Mouse (Mus musculus): ENCODE results near the gene Inpp1.
"Not testable (repeated sequence)": the region's sequence is repeated elsewhere in the genome, so short reads cannot be mapped to it uniquely, and the experiment has no call there.

Gene Inpp1

DNA sequence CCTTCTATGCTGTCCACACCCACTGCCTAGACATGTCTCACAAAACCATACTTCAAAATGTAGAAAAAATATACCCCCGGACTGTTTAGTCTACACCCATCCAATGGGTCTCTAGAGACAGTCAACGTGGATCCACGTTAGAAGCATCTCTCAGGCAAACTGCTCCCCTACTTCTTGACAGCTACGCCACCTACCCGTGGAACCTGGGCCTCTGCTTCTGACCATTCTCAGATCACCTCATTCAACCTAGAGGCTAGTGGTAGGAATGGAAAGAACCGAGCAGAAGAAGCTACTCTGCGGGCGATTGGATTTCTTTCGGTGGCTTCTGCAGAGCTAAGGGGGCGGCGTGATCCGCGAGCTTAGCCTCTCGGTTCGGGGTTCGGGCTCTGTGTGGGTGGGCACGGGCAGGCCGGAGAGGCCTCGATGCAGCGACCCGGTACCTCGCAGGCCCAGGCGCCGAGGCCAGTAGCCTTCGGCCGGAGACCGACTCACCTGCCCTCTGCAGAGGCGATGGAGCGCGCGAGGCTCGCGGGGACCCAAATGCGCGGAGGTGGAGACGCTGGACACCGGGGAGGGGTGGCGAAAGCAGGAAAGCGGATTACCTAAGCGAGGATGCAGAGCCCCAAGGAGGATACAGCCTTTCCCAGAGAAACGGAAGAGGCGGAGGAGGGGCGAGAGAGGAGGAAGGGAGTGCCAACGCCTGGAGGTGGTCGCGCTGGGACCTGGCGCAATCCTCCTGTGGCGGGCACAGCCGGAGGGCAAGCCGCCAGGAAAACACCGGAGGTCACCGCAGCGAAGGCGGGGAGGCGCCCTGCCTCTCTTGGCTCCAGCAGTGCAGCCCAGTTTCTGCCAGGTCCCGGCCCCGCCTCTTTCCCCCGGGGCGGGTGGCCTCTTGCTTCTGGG is at the start of gene Inpp1:
TSS of gene Inpp1 (minus strand) at position 779 of the 903 bp plus-strand sequence.
- DNase-seq: peak; percentile 54 to 69

DNA sequence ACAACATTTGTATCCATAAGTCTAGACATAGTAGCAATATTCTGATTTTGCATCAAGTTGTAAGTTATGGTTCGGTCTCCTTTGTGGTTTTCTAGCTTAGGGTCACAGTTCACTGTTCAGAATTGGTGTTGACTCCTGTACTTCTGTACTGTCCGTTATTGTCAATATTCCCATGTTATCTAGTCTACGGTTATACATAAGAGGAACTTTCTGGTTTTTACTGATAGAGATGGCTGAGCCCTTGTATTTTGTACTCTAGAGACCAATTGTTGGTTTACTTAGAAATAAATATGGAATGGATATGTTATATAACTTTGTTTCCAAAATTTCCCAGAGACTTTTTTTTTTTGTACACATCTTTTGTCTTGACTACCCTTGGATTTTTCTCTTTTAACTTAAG is 48.5 kb upstream of the Inpp1 start:
- no peak for DNase-seq

DNA sequence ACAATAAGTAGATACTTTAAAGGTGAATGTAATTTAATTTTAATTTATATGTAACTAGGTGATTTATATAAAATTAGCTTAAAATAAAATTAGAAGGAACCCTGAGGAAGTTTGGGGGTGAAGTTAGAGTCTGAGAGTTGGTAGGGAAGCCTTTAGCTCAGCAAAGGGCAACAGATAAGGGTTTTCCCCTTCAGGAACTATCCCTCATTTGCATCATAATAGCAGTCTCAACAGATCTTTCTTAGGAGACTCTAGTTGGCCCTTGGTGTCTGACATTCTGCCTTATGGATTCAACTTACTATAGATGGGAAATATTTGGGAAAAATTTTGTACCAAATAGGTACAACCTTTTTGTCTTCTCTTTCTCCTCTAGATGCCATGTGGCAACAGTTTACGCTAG is 46.7 kb upstream of the Inpp1 start:
- no peak for DNase-seq

DNA sequence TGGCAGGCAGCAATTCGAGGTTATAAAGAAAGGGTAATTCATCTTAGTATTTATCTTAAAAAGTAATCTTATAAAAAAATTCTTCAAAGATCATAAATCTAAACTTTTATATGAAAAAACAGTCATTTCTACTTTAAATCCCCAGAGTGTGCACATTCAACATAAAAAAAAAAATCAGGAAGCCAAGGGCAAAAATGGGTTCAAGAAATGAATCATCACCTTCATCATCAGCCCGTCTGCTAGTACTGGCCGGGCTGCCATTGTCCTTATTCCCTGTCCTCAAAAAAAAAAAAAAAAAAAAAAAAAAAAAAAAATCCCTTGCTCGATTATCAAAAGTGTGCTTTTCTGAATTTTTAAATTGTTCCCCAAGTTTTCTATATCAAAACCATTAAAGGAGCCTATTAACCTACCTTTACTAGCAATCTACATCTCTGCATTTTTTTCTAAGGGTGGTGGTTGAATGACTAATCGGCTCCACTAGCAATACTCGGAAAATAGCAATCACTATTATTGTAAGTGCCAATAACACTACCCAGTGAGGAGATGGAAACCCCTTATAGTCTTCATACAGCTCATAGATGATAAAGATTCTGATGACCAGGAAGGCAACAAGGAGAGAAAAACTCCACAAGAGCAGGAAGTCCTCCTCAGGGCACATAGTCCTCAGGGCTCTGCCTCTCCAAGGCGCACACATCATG is 38.6 kb upstream of the Inpp1 start:
- no peak for DNase-seq

DNA sequence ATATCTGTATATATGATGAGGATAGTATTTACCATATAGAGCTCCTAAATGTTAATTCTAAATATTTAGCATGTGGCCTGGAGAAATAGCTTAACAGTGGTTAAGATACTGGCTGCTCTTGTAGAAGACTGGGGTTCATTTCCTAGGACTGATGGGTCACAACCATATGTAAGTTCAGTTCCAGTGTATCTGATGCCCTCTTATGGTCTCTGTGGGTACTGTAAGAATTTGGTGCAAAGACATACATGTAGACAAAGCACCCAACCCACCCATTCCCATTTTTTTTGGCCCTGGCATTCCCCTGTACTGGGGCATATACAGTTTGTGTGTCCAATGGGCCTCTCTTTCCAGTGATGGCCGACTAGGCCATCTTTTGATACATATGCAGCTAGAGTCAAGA is 36.5 kb upstream of the Inpp1 start:
- DNase-seq: not testable (repeated sequence)

DNA sequence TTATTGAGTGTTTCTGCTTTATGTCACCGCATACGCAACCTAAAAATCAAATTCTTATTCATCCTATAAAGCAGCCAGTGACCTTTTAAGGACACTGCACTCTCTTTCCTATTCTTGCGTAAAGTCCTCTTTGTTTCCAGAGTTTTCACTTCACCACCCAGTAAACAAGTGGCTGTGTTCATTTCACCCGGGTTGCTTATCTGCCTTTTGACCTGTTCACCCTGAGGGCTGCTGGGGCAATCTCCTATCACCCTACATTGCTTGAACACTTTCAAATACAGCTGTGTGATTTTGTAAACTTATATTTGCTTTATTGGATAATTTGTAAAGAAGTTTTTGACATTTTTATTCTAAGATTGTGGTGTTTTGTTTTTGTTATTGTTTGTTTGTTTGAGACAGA is 31.9 kb upstream of the Inpp1 start:
- DNase-seq: no peak

DNA sequence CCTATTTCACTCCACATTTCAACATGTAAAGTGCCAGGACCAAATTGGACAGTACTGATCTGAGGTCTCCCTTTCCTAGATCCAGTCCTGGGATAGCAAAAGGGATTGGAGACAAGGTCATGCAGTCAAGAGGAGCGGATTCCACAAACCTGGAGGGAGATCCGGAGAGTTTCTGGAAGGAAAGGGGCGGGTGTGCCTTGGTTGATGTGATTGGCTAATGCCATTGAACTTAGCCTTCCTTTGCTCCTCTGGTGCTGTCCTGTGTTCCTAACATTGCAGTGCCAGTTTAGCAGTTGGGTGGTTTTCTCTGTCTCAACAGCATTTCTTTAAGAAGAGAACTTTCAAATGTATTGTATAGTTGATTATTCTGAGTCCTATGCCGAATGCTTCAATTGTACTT is 29.1 kb upstream of the Inpp1 start:
- no peak for DNase-seq

DNA sequence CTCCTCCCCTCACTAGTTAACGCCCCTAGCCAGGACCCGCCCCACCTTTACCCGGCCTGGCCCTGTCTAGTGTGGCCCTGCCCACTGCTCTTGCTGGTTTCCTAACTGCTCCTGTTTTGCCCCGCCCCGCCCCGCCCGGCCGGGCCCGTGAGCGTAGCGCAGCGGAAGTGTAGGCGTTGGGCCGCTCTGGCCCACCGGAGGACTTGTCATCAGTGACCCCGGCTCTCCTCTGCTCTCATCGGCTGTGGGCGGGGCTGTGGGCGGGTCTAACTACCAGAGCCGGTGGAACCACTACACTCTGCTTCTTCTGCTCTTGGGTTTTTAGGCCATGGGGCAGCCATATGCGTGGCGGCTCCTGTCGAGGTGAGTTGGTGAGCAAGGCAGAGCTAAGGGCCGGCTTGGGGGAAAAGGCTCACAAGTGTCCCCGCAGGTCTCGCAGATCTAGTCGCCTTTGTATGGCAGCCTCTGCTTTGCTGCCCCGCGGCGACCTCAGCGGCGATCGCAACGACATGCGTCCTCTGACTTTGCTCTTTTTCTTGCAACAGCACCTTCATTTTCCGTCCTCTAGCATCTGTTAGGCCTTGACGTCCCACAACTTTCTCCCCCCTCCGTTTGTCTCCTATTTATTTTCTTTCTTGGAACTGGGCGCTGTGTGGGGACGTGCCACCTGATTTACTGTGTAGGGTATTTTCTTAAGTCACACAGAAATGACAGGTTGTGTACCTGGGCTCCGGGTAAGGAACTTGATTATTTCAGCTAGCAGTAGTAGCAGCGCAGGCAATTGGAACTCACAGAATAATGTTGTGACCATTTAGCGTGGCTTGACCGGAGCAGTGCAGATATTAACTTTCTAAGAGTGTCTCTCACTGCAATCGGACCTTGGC is 27.5 kb upstream of the Inpp1 start, which contains the start of gene Hibch:
TSS of gene Hibch (plus strand) at position 148 of the 884 bp plus-strand sequence.
- peak; percentile 99 for DNase-seq

DNA sequence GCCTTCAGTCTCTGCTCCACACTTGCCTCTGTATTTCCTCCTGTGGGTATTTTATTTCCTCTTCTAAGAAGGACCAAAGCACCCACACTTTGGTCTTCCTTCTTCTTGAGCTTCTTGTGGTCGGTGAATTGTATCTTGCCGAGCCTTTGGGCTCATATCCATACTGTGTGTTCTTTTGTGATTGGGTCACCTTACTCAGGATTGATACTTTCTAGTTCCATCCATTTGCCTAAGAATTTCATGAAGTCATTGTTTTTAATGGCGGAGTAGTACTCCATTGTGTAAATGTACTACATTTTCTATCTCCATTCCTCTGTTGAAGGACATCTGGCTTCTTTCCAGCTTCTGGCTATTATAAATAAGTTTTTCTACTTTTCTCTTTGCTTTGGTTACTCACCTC is 26.9 kb upstream of the Inpp1 start:
- no peak for DNase-seq

DNA sequence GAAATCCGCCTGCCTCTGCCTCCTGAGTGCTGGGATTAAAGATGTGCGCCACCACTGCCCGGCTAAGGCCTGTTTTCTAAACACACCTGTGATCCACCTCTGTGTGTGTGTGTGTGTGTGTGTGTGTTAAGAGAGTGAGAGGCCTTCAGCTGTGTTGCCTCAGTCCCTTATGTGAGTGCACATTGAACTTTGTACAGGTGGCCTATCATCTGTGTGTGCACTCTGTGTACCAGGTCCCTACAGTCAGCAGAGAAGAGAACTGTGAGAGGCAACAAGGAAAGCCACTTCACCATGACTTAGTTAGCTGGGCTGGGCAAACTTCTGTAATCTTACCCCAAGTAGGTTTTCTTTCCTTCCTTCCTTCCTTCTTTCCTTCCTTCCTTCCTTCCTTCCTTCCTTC is 21.6 kb upstream of the Inpp1 start:
- DNase-seq: no peak

DNA sequence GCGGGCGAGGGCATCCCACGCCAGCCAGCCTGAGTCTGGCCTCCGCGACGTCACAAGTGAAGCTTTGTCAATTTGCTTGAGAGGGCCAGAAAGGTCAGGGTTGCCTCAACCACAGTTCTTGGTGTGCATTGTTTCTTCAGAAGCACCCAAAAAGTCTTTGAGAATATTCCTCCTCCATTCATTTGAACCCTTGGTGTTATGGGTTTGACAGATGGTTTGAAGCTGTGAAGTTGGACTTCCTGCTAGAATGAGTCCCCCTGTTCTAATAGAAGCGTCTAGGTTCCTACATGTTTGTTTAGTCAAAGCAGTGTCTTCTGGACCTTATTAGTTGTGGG is 292 bp upstream of the Inpp1 start:
- DNase-seq: no peak

DNA sequence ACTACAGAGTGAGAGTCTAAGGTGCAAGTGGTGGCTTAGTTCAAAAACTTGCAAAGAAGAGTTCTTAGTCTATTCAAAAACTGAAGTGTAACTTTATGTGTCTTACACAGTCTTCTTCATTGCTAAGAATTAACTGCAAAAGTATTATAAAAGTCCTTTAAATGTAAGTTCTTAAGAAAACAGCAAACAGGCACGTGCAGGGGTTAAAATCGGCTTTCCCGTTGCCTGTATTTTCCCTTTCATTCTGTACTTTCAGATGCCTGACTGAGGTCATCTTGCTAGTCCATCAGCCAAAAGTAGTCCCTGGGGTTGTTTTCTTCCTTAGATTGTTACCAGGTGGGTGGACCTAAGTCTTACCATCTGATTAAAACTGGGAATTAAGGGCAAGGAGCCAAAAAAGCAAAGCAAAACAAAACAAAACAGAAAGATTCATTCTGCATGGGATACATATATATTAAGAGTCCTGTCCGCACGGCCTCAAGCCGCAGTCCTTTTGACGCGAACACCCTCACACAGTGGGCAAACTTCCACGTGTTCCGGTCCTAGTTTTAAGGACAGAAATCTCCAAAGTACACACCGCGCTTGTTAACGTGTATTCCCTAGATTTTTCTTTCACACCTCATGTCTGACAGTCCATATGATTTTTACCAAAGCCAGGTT is 1.1 kb downstream of the Inpp1 start:
- no peak for DNase-seq

DNA sequence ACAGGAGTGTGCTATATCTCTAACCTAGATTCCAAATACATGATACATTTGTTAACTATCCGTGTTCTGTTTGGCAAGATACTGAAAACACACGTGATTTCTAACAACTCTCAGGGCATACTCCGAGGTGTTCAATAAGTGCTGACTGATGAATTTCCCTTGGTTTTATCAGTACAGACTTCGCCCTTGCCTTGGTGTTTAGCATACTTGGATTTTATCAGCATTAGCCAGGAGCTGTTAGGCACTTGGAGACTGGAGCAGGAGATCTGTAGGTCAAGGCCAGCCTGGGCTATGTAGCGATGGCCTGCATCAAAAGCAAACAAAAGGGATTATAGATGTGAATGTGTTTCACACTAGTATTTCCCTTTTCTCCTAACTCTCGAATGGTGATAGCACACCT is 9.0 kb downstream of the Inpp1 start:
- DNase-seq: no peak

DNA sequence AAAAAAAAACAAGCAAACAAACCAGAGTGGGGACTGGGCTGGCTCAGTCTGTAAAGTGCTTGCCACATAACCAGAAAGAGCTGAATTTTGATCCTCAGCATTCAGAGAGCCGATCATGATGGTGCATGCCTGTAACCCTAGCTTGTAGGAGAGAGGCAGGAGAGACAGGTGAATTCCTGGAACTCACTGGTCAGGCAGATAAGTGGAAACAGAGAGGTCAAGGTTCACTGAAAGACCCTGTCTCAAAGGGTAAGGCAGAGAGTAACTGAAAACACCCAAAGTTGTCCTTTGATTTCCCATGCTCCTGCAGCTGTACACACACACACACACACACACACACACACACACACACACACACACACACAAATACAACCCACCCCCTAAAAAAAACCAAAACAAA is 12.4 kb downstream of the Inpp1 start:
- no peak for DNase-seq

DNA sequence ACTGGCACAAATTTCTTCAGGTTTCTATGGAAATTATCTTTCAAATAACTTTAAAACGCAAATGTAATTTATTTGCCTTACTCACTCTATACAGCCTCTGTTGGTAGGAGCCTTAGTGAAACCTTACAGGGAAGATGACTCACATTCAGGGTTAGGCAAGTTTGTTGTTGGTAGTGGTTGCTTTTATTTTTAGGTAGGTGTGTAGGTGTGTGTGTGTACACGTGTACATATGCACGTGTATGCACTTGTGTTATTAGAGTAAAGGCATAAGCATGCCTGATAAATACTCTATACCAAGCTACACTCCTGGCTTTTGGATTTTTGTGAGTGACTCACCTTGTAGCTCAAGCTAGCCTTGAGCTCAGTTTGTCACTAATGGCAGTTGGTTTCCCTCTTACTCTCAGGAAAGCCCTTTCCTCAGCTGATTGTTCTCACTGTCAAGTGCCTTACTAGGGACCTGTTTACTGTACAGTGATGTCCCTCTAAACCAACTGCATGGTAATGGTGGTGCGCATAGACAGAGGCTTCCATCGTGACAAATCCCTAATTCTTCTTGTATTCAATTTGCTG is 15.0 kb downstream of the Inpp1 start:
- DNase-seq: no peak

DNA sequence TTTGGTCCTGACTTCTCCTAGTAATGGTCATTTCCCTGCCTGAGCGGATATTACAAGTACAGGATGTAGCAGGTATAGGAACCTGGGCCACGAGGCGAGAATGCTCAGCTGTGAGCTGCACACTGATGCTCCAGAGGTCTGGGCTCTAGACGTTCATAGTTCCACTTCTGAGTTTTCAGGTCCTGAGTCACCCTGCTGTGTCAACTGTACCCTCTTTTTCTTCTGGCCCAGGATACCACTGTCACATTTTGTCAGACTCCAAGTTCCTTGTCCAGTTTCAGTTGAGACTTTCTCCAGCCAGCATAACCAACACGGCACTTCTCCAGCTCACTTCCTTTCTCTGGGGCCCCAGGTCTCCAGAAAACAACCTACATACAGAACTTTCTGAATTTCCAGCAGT is 15.8 kb downstream of the Inpp1 start:
- no peak for DNase-seq

DNA sequence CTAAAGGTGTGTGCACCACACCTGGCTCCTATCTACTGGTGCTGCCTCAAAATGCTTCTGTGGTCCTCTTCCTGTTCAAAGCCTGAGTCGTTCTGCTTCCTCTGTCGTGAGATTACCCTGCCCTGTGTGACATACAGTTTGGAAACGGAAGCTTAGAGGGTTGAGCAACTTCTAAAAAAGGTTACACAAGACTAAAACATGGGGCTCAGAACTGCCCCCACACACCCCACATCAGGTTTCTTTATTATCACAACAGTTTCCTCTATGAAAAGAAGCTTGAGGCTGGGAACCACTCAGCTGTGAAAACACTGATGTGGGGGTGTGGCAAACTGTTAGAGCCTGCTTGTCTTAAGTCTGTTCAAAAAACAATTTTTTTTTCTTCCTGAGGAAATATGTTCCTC is 17.1 kb downstream of the Inpp1 start:
- DNase-seq: peak; percentile 15 to 57

DNA sequence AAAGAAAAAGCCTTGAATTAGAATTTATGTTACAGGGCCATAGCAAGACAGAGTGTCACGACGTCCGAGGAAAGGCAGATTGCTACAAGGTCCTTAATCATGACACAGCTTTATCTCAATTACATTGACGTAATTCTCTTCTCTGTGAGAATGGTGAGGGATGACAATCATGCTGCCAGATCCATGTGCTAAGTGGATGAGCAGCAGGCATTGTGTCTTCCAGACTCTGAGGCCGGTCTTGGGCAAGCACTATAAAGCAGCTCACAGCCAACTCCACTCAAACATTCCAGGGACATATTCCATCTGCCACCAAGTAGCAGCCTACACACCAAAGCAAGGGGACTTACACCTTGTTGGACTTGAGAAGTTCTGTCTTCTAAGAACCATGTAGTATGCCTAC is 17.7 kb downstream of the Inpp1 start:
- no peak for DNase-seq

DNA sequence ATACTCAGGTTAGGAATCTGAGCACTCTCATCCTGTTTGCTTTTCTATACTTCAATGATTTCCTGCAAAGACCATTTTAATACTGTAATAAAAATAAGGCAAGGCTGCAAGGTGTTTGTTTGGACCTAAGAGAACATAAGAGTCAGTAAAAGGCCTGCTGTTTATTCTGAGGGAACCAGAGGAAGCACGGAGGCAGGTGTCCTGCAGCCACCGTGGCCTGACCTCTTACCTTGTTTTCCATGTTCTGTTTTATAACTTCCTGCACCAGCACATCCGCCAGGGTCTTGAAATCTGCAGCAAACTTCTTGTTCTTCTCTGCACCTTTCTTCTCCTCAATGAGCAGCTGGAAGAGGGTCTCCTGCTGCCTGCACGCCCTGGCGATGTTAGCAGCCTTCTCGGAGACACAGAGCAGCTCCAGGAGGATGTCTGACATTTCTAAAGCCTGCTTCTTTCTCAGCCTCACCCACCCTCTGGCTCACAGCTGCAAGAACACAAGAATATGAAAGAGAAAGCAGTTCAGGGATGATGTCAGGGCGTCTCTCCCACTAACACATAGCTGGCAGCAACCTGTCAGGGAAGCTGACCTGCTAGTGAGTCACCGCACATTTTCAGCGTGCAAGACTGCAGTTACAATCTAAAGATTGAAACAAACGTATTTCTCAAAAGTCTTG is 18.3 kb downstream of the Inpp1 start:
- DNase-seq: peak; percentile 21 to 48

DNA sequence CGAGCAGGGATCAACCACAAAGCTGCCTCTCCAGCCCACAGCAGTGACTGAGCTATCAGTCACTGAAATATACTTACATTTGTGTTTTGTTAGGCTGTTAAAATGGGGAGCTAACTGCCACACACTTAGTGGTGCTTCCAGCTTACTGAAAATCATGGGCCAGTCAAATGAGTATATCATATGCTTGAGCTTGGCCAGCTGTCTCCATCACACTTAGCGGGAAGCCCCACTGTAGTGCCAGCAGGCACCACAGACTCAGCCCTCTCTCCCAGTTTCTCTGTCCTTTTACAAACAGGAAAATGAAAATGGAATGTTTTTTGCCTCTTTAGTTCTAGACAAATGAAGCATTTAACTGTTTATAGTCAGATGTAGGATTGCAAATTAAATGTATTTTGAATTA is 21.6 kb downstream of the Inpp1 start:
- DNase-seq: no peak

DNA sequence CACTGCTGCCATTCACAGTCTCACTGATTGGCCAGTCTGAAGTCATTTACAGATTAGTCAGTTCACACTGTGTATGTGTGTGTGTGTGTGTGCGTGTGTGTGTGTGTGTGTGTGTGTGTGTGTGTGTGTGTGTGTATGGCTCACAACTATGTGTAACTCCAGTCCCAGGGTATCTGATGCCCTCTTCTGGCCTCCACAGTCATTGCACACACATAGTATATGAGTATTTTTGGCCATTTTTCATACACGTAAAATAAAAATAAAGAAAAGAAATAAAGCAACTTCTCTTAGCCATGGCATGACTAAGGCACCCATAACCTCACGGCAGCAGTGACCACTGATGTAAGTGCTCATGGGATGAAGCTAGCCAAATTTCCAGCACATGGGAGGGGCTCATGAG is 23.8 kb downstream of the Inpp1 start:
- DNase-seq: no peak

DNA sequence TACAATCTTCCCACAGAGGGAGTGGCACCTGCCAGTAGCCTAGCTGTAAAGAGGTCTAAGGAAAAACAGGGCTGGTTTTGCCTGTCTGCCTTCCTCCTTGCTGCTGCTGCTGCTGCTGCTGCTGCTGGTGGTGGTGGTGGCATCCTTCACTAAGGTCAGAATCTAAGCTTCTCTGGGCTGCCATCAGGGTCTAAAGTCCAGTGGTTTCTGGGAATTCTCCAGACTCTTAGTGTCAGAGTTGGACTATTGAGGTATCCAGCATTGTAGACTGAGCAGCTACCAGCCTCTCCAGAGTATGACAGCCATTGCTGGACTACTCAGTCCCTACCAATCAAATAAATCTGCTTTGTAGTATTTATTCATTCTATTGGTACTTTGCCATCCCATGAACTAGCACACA is 24.8 kb downstream of the Inpp1 start:
- DNase-seq: no peak

Data from thymus, adult 18-20 months (tissue).